Mouse (Mus musculus): ENCODE measurements around the gene Smap1. TPM values are rescaled to one million over a fixed set of nuclear protein-coding genes. Genes with fewer than 3 reads are reported as not detected.
"Not testable (repeated sequence)": the region's sequence is repeated elsewhere in the genome, so short reads cannot be mapped to it uniquely, and the experiment has no call there.

The Smap1 gene
- polyA plus RNA-seq (2014; fragmentation: Nextera tagmentation; extraction: Ambion mirVana) = 93.6 and 102 TPM in 2 replicates

GRCm38 (mm10) chr1:23921711-23922529, at the start of gene Smap1:
TSS of gene Smap1 (minus strand) at chr1:23922317.
- Histone ChIP-seq H3K4me3 (ENCODE audit: low read depth, low read length) (peak within 1 kb of the TSS; percentile 98), H3K27me3 (ENCODE audit: control insufficient read depth, insufficient read depth, low read length) (no peaks in the 10 kb centered on the region), H3K4me1 (ENCODE audit: control insufficient read depth, insufficient read depth, low read length) (peaks cover 18% of the 10 kb centered on the region), H3K9me3 (ENCODE audit: control insufficient read depth, low read length) (no peaks in the 10 kb centered on the region), H3K9ac (replicated peaks; ENCODE audit: low read depth, low read length) (peak within 1 kb of the TSS; percentile 89), H3K36me3 (ENCODE audit: control insufficient read depth, insufficient read depth, low read length) (no peaks in the 10 kb centered on the region), H3K4me2 (ENCODE audit: low read depth, low read length) (peak within 1 kb of the TSS; percentile 68), H3K27ac (ENCODE audit: low read depth, low read length) (peak within 1 kb of the TSS; percentile 95)
- under 1% methylated on average over 80 of the region's 113 CpGs for WGBS
- ATAC-seq (ENCODE audit: low read depth) = peak; percentile 95

GRCm38 (mm10) chr1:23971159-23971558, 49.0 kb upstream of the Smap1 start:
- H3K27ac ChIP-seq (ENCODE audit: low read depth, low read length); H3K9ac ChIP-seq (replicated peaks; ENCODE audit: low read depth, low read length); H3K4me2 ChIP-seq (ENCODE audit: low read depth, low read length); H3K36me3 ChIP-seq (ENCODE audit: control insufficient read depth, insufficient read depth, low read length); H3K4me1 ChIP-seq (ENCODE audit: control insufficient read depth, insufficient read depth, low read length); H3K27me3 ChIP-seq (ENCODE audit: control insufficient read depth, insufficient read depth, low read length); H3K4me3 ChIP-seq (ENCODE audit: low read depth, low read length); H3K9me3 ChIP-seq (ENCODE audit: control insufficient read depth, low read length); ATAC-seq (ENCODE audit: low read depth): not testable (repeated sequence)
- WGBS = 88% methylated on average over 3 of the region's 4 CpGs

DNA sequence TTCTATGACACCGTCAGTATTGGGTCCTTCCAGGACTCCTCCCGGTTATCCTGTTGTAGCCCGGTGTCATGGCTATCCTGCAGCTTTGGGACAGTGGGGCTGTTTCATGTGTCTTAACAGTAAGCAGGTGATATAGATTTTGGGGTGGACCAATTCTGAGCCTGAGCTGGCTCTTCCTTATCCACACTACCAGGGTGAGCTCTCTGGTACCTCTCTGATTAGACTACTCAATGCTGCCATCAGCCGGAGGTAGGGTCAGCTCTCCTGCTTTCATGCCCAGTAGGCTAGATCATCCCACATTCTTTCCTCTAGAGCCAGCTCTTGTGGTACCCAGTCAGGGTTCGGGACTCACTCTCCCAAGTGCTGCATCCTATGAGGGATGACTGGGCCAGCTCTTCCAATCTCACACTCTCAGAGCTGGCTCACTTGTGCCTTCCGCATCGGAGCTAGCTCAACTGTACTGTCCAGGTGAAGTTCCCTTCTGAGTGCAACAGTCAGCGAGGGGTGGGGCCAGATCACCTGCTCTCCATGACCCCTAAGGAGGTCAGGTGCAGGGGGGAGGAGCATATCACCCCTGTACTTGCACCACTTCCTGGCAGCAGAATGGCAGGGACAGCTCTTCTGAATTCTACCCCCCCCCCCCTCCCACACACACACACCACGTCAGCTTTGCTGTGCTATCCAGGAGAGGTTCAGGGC, 46.1 kb upstream of the Smap1 start:
- no peak for ATAC-seq (ENCODE audit: low read depth)
- 86% methylated on average over 9 of the region's 9 CpGs for WGBS
- no peaks in the 10 kb centered on the region for H3K36me3 ChIP-seq (ENCODE audit: control insufficient read depth, insufficient read depth, low read length)
- no peaks in the 10 kb centered on the region for H3K9me3 ChIP-seq (ENCODE audit: control insufficient read depth, low read length)
- H3K4me2 ChIP-seq (ENCODE audit: low read depth, low read length) = no peak overlapping the region
- H3K27me3 ChIP-seq (ENCODE audit: control insufficient read depth, insufficient read depth, low read length) = no peaks in the 10 kb centered on the region
- H3K4me1 ChIP-seq (ENCODE audit: control insufficient read depth, insufficient read depth, low read length) = no peaks in the 10 kb centered on the region
- no peak overlapping the region for H3K27ac ChIP-seq (ENCODE audit: low read depth, low read length)
- H3K9ac ChIP-seq (replicated peaks; ENCODE audit: low read depth, low read length) = no peak overlapping the region
- H3K4me3 ChIP-seq (ENCODE audit: low read depth, low read length) = no peak overlapping the region

DNA sequence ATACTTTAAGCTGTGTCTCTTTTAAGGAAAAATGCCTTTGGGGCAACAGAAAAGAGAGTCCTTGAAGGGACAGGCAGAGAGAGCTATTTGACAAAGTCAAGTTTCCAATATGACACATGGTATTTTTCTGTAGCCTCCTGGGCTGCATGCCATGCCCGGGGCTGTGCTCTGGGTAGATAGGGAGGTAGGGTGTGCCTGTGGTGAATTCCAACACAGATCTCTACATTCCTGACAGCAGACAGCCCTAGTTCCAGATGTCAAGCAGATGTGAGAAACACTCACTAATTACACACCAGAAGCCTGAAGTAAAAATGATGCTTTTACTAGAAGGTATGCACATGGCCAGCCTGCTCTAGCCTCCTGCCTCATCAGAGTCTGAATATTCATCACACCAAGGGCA, 44.1 kb upstream of the Smap1 start:
- Histone ChIP-seq H3K4me2 (ENCODE audit: low read depth, low read length) (no peak overlapping the region), H3K4me3 (ENCODE audit: low read depth, low read length) (no peak overlapping the region), H3K9me3 (ENCODE audit: control insufficient read depth, low read length) (no peaks in the 10 kb centered on the region), H3K27me3 (ENCODE audit: control insufficient read depth, insufficient read depth, low read length) (no peaks in the 10 kb centered on the region), H3K4me1 (ENCODE audit: control insufficient read depth, insufficient read depth, low read length) (no peaks in the 10 kb centered on the region), H3K27ac (ENCODE audit: low read depth, low read length) (no peak overlapping the region), H3K9ac (replicated peaks; ENCODE audit: low read depth, low read length) (no peak overlapping the region), H3K36me3 (ENCODE audit: control insufficient read depth, insufficient read depth, low read length) (no peaks in the 10 kb centered on the region)
- WGBS = 75% methylated on average over 1 of the region's 1 CpGs
- ATAC-seq (ENCODE audit: low read depth) = no peak

DNA sequence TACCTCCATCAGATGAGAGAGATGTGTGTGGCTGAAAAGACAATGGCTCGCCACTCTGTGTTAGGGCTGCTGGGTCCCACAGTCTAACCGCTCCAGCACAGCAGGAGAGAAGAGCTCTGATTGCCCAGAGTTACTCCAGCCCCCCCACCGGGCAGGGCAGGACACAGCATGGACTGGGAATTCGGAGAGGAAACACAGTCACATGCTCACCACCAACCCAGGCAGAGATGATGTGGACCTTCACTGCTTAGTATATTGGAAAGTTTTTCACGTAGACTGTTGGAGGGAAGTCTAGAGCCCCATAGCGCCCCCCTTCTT, 37.3 kb upstream of the Smap1 start:
- Histone ChIP-seq H3K9ac (replicated peaks; ENCODE audit: low read depth, low read length) (no peak overlapping the region), H3K27ac (ENCODE audit: low read depth, low read length) (no peak overlapping the region), H3K36me3 (ENCODE audit: control insufficient read depth, insufficient read depth, low read length) (no peaks in the 10 kb centered on the region), H3K27me3 (ENCODE audit: control insufficient read depth, insufficient read depth, low read length) (no peaks in the 10 kb centered on the region), H3K4me1 (ENCODE audit: control insufficient read depth, insufficient read depth, low read length) (no peaks in the 10 kb centered on the region), H3K4me3 (ENCODE audit: low read depth, low read length) (no peak overlapping the region), H3K4me2 (ENCODE audit: low read depth, low read length) (0 out of 2 replicates have a peak overlapping the region, but pooled peaks have one; percentile 22), H3K9me3 (ENCODE audit: control insufficient read depth, low read length) (no peaks in the 10 kb centered on the region)
- WGBS = 12% methylated on average over 6 of the region's 6 CpGs
- ATAC-seq (ENCODE audit: low read depth) = no peak; the same call in 1 of the 2 replicates

GRCm38 (mm10) chr1:23958668-23959414, 36.7 kb upstream of the Smap1 start:
- Histone ChIP-seq H3K36me3 (ENCODE audit: control insufficient read depth, insufficient read depth, low read length) (no peaks in the 10 kb centered on the region), H3K4me2 (ENCODE audit: low read depth, low read length) (peak overlapping the region; percentile 22; the same call in 1 of the 2 replicates), H3K4me3 (ENCODE audit: low read depth, low read length) (no peak overlapping the region; the same call in 1 of the 2 replicates), H3K9ac (replicated peaks; ENCODE audit: low read depth, low read length) (no peak overlapping the region), H3K27ac (ENCODE audit: low read depth, low read length) (no peak overlapping the region), H3K9me3 (ENCODE audit: control insufficient read depth, low read length) (no peaks in the 10 kb centered on the region), H3K27me3 (ENCODE audit: control insufficient read depth, insufficient read depth, low read length) (no peaks in the 10 kb centered on the region), H3K4me1 (ENCODE audit: control insufficient read depth, insufficient read depth, low read length) (no peaks in the 10 kb centered on the region)
- 16% methylated on average over 13 of the region's 13 CpGs for WGBS
- no peak for ATAC-seq (ENCODE audit: low read depth)

- WGBS = 94% methylated on average over 6 of the region's 6 CpGs
- H3K4me1 ChIP-seq (ENCODE audit: control insufficient read depth, insufficient read depth, low read length) = no peaks in the 10 kb centered on the region
- H3K27me3 ChIP-seq (ENCODE audit: control insufficient read depth, insufficient read depth, low read length) = no peaks in the 10 kb centered on the region
- no peak overlapping the region for H3K9ac ChIP-seq (replicated peaks; ENCODE audit: low read depth, low read length)
- no peak for ATAC-seq (ENCODE audit: low read depth)
- H3K4me3 ChIP-seq (ENCODE audit: low read depth, low read length) = no peak overlapping the region
- no peaks in the 10 kb centered on the region for H3K36me3 ChIP-seq (ENCODE audit: control insufficient read depth, insufficient read depth, low read length)
- no peak overlapping the region for H3K27ac ChIP-seq (ENCODE audit: low read depth, low read length)
- no peak overlapping the region for H3K4me2 ChIP-seq (ENCODE audit: low read depth, low read length)
- H3K9me3 ChIP-seq (ENCODE audit: control insufficient read depth, low read length) = no peaks in the 10 kb centered on the region
Measured at GRCm38 (mm10) chr1:23958101-23958500, 36.0 kb upstream of the Smap1 start.

DNA sequence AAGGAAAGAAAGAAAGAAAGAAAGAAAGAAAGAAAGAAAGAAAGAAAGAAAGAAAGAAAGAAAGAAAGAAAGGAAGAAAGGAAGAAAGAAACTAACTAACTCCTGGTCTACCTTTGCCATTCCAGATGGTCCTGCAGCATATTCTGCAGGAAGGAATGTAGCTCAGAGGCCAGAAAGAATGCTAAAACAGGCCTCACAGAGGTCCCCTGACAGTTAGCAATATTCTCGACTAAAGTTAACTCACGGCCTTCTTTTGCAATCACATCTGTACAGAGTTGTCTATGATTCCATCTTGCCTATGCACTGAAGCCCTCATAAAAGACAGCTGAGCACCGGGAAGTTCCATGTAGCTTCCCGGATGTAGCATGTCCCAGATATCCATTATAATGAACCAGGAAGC, 33.4 kb upstream of the Smap1 start:
- no peak overlapping the region for H3K27ac ChIP-seq (ENCODE audit: low read depth, low read length)
- H3K36me3 ChIP-seq (ENCODE audit: control insufficient read depth, insufficient read depth, low read length) = no peaks in the 10 kb centered on the region
- H3K9ac ChIP-seq (replicated peaks; ENCODE audit: low read depth, low read length) = no peak overlapping the region
- H3K4me3 ChIP-seq (ENCODE audit: low read depth, low read length) = no peak overlapping the region
- WGBS = 94% methylated on average over 4 of the region's 4 CpGs
- ATAC-seq (ENCODE audit: low read depth) = no peak
- no peaks in the 10 kb centered on the region for H3K27me3 ChIP-seq (ENCODE audit: control insufficient read depth, insufficient read depth, low read length)
- H3K9me3 ChIP-seq (ENCODE audit: control insufficient read depth, low read length) = no peaks in the 10 kb centered on the region
- H3K4me1 ChIP-seq (ENCODE audit: control insufficient read depth, insufficient read depth, low read length) = no peaks in the 10 kb centered on the region
- no peak overlapping the region for H3K4me2 ChIP-seq (ENCODE audit: low read depth, low read length)

GRCm38 (mm10) chr1:23953921-23954320, 31.8 kb upstream of the Smap1 start:
- Histone ChIP-seq H3K4me3 (ENCODE audit: low read depth, low read length) (no peak overlapping the region), H3K9ac (replicated peaks; ENCODE audit: low read depth, low read length) (no peak overlapping the region), H3K27ac (ENCODE audit: low read depth, low read length) (no peak overlapping the region), H3K4me1 (ENCODE audit: control insufficient read depth, insufficient read depth, low read length) (no peaks in the 10 kb centered on the region), H3K9me3 (ENCODE audit: control insufficient read depth, low read length) (no peaks in the 10 kb centered on the region), H3K27me3 (ENCODE audit: control insufficient read depth, insufficient read depth, low read length) (no peaks in the 10 kb centered on the region), H3K4me2 (ENCODE audit: low read depth, low read length) (no peak overlapping the region), H3K36me3 (ENCODE audit: control insufficient read depth, insufficient read depth, low read length) (no peaks in the 10 kb centered on the region)
- 83% methylated on average over 13 of the region's 13 CpGs for WGBS
- ATAC-seq (ENCODE audit: low read depth) = no peak

Data from neural tube, embryonic 14.5 days (tissue).